Mouse (Mus musculus): ENCODE measurements around the gene Gm44805.
A peak's percentile ranks its signal among the peaks of the same experiment; 100 is the strongest.

The Gm44805 gene

DNA sequence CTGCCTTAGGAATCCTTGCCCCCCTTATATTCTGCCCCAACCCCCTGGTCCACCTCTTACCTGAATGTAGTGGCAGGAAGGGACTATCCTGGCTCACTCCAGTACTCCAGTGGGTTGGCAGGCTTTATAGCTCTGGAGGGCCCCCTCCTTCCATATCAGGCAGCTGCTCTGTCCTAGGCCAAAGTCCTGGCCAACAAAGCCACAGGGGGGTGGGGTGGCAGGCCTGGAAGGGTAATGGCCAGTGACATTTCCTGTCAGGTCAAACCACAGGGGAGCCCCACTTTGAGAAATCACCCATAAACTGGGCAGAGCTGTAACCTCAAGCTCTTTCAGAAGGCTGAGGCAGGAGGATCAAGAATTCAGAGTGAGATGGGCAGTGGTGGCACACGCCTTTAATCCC is 4.6 kb downstream of the Gm44805 start:
- no peak for DNase-seq

- DNase-seq = no peak
Observed at GRCm38 (mm10) chr7:19675824-19676223, 5.4 kb downstream of the Gm44805 start.

DNA sequence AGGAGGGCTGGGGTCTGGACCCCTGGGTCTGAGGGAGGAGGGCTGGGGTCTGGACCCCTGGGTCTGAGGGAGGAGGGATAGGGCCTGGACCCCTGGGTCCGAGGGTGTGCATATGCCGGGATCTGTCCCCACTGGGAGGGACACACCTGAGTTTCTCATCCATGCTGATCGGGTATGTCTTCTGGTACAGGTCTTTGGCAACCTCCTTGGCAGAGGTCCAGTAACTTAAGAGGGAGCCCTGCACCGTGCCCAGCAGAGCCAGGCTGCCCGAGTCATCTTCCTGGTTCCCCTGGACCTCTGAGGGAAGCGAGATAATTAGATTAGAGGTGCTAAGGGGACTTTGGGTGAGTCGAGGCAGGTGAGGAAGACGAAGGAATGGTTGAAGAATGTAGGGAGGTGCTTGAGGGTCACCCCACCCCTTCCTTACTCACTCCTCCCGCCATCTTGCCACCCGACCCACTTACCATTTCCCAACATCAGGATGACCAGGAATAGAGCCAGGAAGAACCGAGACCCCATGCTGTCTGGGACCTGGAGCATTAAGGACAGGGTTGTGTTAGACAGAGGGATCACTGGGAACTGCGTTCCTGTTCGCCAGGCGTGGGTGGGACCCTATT is 8.0 kb downstream of the Gm44805 start:
- no peak for DNase-seq

GRCm38 (mm10) chr7:19671511-19671910 is 9.7 kb downstream of the Gm44805 start:
- DNase-seq = no peak

DNA sequence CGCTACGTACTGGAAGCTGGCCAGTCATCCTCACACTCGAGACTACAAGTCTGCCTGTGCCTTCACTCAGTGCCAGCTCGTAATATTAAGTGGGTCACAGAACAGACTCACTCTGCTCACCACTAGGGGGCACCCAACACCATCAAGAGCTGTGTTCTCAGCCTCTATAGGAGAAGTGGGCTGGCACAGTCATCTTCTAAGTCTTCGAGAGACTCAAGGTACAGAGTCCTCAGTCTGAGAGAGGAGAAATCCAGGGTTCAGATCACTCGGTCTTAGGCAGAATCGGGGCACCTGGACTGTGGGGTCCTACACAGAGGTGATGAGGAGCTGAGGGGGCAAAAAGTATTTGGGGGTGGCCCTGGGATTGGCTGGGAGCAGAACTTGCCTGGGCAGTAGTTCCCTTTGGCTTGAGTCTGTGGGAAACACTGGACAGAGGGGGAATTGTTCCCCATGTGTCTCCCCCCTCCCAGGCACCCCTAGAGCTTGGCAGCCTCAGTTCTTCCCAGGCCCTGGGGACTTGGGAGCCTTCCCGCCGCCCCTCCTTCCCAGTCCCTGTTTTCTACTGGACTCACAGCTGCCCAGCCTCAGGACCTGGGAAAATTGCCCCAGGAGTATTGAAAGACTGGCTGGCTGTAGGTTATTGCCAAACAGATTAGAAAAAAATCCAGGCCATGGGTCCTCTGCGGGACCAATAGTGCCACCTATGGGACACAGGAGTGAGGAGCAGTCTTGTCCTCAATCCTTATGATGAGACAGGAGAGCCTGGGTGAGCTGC is 12.1 kb downstream of the Gm44805 start:
- DNase-seq = peak; percentile 83 to 85

GRCm38 (mm10) chr7:19667434-19667833 is 13.8 kb downstream of the Gm44805 start:
- DNase-seq = no peak

GRCm38 (mm10) chr7:19666750-19667149 is 14.5 kb downstream of the Gm44805 start:
- no peak for DNase-seq

- peak; percentile 96 to 97 for DNase-seq
Observed at GRCm38 (mm10) chr7:19664955-19665841, 16.0 kb downstream of the Gm44805 start, which contains the start of gene Clptm1. Gene Clptm1 (minus strand): TSS chr7:19665033.

DNA sequence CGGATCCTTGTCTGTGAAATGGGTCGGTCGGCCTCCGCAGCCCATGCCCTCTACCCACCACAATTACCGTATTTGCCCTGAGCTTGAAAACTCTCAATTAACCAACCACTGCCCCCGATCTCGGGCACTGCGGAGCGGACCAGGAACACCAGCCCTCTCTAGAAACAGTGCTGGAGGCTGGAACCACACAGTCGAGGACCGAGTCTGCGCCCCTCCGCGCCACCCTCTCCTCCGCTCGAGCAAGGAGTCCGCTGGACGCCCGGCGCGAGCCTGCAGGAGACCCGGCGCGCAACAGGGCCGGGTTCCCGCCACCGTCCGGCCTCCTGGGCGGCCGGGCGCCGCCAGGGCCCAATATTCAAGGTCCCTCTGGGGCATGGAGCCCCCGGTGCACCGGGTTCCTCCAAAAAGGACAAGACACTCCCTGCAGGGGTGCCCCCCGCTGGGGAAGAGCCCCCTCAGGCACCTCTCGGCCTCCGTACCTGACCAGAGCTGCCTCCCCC is 16.7 kb downstream of the Gm44805 start:
- no peak for DNase-seq

DNA sequence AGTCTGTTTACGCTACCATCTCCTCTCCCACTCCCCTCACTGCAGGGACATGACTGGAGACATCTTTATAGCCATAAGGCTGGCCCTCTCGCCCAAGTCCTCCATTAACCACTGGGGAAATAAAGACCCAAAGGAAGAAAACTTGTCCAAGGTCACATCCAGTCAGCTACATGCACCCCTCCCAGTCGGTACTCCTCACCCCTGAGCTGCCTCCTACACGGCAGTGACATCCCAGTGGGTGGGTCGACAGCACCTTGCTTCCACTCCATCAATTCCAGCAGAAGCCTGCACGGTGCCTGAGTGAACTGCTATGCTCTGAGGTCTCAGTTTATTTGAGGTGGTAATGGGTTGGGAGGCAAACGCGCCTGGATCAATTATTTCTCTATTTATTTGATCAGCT is 17.3 kb downstream of the Gm44805 start:
- peak in 1 of 2 experiments; percentile 20 for DNase-seq

DNA sequence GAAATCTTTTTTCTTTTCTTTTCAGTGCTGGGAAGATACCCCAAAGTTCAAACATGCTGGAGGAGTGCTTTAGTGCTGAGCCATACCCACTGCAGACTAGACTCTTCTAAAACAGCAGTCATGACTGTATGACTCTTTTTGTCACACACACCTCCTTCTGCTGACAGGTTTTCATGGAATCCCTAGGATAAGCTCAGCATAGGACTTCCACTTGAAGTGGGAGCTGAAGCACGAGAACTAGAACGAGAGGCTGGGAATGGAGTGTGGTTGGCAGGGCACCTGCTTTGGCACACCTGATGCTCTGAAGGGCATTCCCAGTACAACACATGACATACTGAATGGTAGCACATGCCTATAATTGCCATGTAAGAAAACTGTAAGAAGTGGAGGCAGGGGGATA is 28.6 kb downstream of the Gm44805 start:
- DNase-seq = no peak

- DNase-seq = no peak
Observed at GRCm38 (mm10) chr7:19651063-19651786, 30.0 kb downstream of the Gm44805 start.

- no peak for DNase-seq
Observed at GRCm38 (mm10) chr7:19641223-19641622, 40.0 kb downstream of the Gm44805 start.

GRCm38 (mm10) chr7:19635074-19635827 is 46.0 kb downstream of the Gm44805 start:
- no peak for DNase-seq

- DNase-seq = no peak
Observed at GRCm38 (mm10) chr7:19634591-19634990, 46.6 kb downstream of the Gm44805 start.

- DNase-seq = no peak
Observed at GRCm38 (mm10) chr7:19633855-19634254, 47.4 kb downstream of the Gm44805 start.

GRCm38 (mm10) chr7:19633197-19633596 is 48.0 kb downstream of the Gm44805 start:
- DNase-seq = no peak

GRCm38 (mm10) chr7:19632720-19633119 is 48.5 kb downstream of the Gm44805 start:
- no peak for DNase-seq

DNA sequence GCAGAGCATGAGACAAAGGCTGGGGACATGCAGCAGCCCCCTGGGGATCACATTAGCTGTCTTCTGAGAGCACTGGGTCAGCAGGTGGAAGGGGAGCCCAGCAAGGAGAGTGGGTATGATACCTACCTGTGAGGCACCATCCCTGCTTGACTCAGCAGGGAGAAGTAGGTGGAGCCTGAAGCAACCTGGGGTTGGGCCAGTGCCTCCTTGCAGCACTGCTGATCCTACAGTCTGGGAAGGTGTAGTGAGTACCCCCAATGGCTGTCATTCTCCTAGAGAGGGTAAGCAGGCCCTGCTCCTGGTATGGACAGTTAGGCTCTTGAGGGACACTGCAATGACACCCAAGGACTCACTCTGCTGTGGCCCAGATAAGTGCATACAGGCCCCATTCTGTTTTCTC is 48.9 kb downstream of the Gm44805 start:
- no peak for DNase-seq

- DNase-seq = peak; percentile 86 to 89
Observed at GRCm38 (mm10) chr7:19629361-19629734, 51.9 kb downstream of the Gm44805 start, which contains the start of gene Relb. Gene Relb (minus strand): TSS chr7:19629438.

- DNase-seq = peak; percentile 95 to 96
Observed at GRCm38 (mm10) chr7:19628536-19629360, 52.5 kb downstream of the Gm44805 start.

All from thymus, postnatal 36 days (tissue).